Mouse (Mus musculus) liver (tissue): ENCODE results near the gene Gm3012.
"Not testable (repeated sequence)": the region's sequence is repeated elsewhere in the genome, so short reads cannot be mapped to it uniquely, and the experiment has no call there.

Source experiments
- DNase-seq: peaks from one replicate; pipeline ENCODE4 v3.0.0-alpha.2; 2020; ENCODE audit warnings: mixed read lengths

Gm3012 gene

DNA sequence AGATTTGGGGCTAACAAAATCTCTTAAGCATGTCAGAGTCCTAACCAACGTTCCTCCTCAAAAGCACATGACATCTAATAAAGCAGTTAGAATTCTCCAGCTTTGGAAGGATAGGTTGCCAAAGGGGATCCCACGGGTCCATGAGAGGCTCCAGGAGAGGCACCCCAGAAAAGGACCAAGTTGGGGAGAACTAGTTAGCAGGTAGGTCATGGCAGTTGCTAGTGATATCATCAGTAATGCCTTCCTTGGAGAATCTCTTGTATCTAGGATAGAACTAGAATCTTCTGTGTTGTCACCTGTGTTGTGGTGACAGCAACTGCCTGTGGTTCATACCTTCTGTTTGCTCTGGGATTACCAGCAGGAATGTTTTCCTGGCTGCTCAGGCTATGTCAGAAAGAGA is at the start of gene Gm3012:
TSS of gene Gm3012 (plus strand) at position 301 of the 400 bp plus-strand sequence.
- not testable (repeated sequence) for DNase-seq

DNA sequence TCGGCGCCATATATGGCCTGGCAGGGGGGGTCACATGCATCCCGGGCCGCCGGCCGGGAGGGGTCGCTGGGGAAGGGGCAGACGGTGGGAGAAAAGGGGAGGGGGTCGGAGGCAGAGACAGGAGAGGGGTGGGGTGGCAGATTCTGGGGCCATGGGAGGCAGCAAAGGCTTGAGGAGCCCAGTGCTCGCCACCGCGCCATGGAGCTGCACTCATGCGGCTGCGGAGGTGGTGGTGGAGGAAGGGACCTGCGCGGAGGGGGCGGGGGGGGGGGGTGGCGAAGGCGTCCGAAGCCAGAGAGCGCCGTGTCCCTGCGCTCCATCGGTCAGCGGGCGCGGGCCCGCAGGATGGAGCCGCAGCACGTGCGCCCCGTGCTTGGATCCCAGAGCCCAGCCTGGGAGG is 17.4 kb downstream of the Gm3012 start, which contains the start of gene Gm3020:
TSS of gene Gm3020 (plus strand) at position 301 of the 400 bp plus-strand sequence.
- DNase-seq = not testable (repeated sequence)

DNA sequence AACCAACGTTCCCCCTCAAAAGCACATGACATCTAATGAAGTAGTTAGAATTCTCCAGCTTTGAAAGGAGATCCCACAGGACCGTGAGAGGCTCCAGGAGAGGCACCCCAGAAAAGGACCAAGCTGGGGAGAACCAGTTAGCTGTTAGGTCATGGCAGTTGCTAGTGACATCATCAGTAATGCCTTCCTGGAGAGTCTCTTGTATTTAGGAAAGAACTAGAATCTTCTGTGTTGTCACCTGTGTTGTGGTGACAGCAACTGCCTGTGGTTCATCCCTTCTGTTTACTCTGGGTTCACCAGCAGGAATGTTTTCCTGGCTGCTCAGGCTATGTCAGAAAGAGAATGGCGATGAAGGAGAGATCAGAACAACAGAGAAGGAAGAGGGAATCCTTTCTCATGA is 54.2 kb downstream of the Gm3012 start, which contains the start of gene Gm3043:
TSS of gene Gm3043 (plus strand) at position 301 of the 400 bp plus-strand sequence.
- not testable (repeated sequence) for DNase-seq
